Mouse (Mus musculus) adrenal gland, adult 2 months (tissue): ENCODE data around the gene Srcin1. TPM values are rescaled to one million over a fixed set of nuclear protein-coding genes. Genes with fewer than 3 reads are reported as not detected.
A peak's percentile ranks its signal among the peaks of the same experiment; 100 is the strongest.

Experiments used
- DNase-seq: peaks from one replicate; pipeline ENCODE4 v3.0.0; 2021
- polyA plus RNA-seq: library from polyadenylated mRNA; depleted of rRNA; stranded (reverse); fragments of >200 nt; gene quantifications from 2 replicates; pipeline ENCODE4 v1.2.3, GENCODE M21; 2012
- total RNA-seq, 2 experiments: library from RNA; stranded (reverse); gene quantifications; 2 replicates each; pipeline ENCODE4 v1.2.3; 2021

Gene Srcin1
- total and polyA plus RNA-seq, 3 experiments, result 11.2 to 13.9 (median 13.8) TPM

DNA sequence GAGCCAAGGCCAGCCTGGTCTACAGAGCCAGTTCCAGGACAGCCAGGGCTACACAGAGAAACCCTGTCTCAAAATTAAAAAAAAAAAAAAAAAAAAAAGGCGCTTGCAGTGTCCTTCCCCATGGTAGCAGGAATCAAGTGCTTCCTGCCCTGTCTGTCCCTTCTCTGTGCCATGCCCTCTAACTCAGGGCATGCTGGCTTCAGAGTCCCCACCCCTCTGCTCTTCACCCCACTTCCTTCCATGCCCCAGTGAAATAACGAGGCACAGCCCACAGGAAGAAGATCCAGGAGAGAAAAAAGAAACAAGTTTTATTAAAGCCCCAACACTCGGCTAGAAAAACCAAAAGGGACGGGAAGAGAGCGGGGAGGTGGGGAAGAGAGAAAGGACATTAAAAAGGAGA is 66.9 kb downstream of the Srcin1 start:
- DNase-seq, result no peak

- DNase-seq, result no peak
These were observed 67.8 kb downstream of the Srcin1 start for GRCm38 (mm10) chr11:97508198-97508597.

DNA sequence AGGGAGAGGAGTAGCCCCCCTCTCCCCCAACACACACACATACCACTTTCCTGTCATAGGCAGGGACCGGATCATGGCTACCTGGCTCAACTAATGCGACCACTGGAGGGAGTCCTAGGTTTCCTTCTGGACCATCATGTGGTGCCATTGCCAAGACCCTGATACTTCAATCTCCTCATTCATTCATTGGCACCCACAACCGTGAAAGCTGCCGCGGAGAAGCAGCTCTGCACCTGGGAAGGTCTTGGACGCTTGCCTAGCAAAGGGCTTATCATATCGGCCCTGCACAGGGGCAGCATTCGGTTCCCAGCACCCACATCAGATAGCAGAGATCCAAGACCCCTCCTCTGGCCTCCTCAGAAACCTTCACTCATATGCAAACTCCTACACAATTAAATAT is 69.7 kb downstream of the Srcin1 start:
- DNase-seq, result no peak

- DNase-seq, result no peak
These were observed 70.2 kb downstream of the Srcin1 start for GRCm38 (mm10) chr11:97505784-97506183.

GRCm38 (mm10) chr11:97502846-97503245 is 73.1 kb downstream of the Srcin1 start:
- no peak for DNase-seq

DNA sequence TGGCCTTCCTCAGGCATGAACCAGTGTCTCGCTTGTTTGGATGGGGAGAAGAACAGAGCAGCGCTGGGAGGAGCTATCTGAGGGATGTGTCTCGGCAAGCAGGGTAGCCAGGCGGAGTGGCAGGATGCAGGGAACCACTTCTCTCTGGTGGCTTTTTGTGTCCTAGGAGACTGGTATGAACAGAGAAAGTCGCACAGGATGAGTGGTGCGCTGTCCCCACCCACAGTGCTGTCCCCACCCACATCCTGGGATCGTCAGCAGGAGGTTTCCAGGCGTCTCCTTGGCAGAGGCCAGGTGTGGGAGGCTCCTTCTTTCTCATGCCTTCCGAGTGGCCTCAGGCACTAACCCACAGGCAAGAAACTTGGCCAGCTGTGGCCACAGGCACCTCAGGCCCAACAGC is 73.6 kb downstream of the Srcin1 start:
- DNase-seq, result no peak

DNA sequence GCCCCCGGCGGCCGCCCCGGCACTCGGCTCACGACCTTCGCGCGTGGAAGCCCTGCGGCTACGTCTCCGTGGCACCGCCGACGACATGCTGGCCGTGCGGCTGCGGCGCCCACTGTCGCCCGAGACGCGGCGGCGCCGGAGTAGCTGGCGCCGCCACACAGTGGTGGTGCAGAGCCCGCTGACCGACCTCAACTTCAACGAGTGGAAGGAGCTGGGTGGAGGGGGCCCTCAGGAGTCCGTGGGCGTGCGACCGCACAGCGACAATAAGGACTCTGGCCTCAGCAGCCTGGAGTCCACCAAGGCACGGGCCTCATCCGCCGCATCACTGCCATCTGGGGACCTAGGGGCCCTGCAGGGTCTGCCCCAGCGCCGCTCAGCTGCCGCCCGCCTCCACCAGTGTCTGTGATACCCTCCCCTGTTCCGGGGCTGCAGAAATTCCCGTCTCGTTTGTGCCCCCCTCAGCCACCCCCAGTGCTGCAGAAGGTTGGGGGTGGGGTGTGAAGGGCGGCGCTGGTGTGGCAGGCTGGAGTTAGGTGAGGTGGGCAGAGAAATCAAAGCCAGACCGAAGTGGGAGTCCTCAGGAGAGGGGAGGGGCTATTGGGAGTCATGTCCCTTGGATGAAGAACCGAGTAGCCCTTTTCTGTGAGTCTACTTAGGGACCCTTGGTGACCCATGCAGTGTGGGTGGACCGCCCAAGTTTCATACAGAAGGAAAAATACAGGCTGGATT is 75.1 kb downstream of the Srcin1 start:
- DNase-seq, result no peak

GRCm38 (mm10) chr11:97499865-97500719 is 75.9 kb downstream of the Srcin1 start, which contains the start of gene 4933428G20Rik:
4933428G20Rik (minus strand) TSS chr11:97500340.
- DNase-seq, result no peak

DNA sequence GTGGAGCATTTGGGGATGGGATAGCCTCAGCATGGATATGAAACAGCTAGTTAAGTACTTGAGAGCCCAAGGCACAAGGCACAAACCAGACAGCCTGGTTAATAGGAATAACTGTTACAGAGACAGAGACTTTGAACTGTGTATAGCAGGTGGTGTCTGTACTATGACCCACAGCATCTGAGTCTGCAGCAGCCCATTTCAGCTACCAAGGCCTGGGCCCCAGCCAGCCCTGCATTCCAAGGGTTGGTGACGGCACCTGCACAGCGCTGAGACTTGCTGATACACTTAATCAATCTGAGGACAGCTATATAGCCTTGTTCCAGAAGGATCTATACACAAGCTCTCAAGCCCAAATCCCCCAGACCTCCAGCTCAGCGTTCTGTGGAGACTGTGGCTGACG is 78.4 kb downstream of the Srcin1 start:
- no peak for DNase-seq

DNA sequence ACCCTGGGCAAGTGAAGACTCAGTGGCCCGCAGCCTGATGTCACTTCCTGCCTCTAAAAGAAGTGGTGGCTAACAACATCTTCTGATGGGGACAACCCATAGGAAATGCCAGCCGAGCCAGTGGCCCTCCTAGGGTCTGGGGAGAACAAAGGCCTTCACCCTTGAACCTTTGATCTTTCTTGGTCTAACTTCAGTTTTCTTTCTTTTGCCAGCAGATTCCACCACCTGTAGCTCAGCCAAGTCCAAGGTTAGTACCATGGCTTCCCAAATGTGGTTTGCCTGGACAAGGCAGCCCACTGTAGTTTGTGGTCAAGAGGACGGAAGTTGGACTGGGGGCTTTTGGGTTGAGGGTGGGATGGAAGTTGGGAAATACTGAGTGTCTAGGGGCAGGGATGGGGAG is 83.2 kb downstream of the Srcin1 start:
- no peak for DNase-seq

GRCm38 (mm10) chr11:97491640-97492039 is 84.3 kb downstream of the Srcin1 start:
- DNase-seq, result no peak

DNA sequence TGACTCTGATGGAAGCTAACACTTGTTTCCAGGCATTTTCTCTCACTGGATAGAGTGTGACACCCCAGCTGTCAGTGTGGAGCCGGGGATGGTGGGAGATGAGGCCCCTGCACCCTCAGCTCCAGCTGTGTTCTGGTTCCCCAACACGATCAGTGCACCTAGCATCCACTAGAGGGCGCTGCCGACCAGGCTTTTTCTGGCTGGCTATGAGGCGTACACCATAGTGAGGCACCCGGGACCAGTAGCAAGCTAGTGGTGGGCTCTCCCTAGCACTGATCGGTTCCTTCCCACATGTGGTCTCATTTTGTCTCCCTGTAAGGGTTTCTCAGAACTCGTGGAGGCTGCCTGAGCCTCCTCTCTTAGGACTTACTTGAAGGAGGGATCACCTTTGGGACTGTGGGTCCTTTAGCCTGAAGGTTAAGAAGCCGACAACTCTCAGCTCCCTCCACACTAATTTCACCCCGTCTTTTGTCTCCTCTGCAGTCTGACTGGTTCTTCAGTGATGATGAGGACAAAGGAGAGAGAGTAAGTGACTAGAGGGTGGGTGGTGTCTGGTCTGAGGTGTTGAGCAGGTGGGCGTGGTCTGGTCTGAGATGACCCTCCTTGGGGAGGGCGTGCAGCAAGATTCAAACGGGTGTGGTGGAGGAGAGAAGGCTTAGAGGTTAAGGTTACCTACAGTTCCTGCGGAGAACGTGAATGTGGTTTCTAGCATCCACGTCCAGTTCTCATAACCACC is 86.2 kb downstream of the Srcin1 start:
- DNase-seq, result peak; percentile 77

- no peak for DNase-seq
These were observed 88.3 kb downstream of the Srcin1 start for GRCm38 (mm10) chr11:97487656-97488055.

DNA sequence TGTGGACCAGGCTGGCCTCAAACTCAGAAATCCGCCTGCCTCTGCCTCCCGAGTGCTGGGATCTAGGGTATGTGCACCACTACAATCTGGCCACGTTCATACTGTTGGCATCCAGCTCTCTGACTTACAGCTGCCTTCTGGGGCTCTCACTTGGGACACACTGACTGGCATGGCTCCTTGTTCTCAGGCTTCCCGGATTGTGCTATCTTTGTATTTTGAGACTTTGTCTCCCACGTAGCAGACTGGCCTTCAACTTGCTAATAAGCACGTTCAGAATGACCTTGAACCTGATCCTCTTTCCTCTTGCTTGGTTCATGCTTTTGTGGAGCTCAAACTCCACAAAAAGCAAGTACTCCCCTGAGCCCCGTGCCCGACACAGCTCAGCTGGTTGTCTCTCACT is 90.3 kb downstream of the Srcin1 start:
- no peak for DNase-seq

DNA sequence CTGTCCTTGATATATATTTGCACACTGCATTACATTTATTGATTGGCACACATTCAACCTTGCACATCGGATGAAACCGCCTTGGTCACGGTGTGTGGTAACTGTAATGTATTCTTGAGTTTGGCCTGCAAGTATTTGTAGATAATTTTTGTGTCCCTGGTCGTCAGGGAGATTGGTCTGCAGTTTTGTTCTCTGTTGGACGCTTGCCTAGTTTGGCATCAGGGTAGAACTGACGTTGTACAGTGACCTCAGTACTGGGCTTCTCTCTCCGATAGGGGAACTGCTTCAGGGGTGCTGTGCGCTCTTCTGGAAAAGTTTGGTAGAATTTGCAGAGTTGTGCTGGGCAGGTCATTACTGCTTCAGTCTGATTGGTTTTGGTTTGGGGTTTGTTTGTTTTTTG is 96.2 kb downstream of the Srcin1 start:
- DNase-seq, result peak; percentile 45

- DNase-seq, result no peak
These were observed 96.9 kb downstream of the Srcin1 start for GRCm38 (mm10) chr11:97479085-97479484.

- DNase-seq, result no peak
These were observed 97.6 kb downstream of the Srcin1 start for GRCm38 (mm10) chr11:97478345-97478744.

- peak; percentile 58 for DNase-seq
These were observed 98.6 kb downstream of the Srcin1 start for GRCm38 (mm10) chr11:97477431-97477830.

GRCm38 (mm10) chr11:97476334-97477095 is 99.5 kb downstream of the Srcin1 start:
- DNase-seq, result no peak

- no peak for DNase-seq
These were observed 104.7 kb downstream of the Srcin1 start for GRCm38 (mm10) chr11:97471276-97471675.

DNA sequence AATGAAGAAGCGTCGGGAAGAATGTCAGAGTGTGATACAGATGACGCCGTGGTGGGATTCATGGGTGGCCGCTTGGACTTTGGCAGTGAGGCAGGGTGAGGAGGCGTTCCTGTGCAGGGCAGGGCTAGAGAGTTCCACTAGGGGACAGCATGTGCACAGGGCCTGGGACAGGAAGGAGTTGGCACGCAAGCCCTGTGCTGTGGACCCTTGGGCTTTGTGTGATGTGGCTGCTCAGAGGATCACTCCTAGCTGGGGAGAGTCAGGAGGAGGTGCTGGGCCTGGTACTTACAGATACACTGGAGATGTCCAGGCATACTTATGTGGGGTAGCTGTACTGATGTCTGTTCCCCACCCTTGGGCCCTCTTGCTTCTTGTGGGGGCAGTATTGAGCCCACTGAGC is 106.2 kb downstream of the Srcin1 start:
- DNase-seq, result no peak
